7 mouse cellular contexts compared by ENCODE assay signal in the genomic region with DNA sequence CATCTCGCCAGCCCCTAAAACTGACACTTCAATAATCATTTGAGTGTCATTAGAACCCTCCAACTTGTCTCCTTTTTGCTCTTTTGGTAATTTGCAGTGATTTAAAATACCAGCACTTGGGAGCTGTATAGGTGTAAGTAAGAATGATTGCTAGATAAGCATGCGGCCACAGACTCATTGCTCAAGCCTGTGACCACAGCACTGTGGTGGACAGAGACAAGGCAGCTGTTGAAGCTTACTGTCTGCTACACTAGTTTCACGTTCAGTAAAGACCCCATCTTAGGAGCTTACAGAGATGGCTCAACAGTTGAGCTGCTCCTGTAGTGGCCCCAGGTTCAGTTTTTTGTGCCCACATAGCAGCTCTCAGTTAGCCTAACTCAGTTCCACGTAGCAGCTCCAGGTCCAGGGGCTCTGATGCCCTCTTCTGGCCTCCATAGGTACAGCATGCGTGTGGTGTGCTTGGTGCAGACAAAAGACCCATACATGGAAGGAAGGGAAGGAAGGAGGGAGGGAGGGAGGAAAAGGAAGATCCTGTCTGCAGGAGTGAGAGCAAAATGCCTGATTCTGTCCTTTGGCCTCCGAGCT. TPM values are rescaled to one million over a fixed set of nuclear protein-coding genes. Genes with fewer than 3 reads are reported as not detected.
DNase-seq lines count a peak whose midpoint lies in the region; ATAC-seq and TF ChIP-seq lines count a peak whose summit lies in the region.

No protein-coding gene starts in this region.

- H3K27ac ChIP-seq in lung, embryonic 16.5 days (ENCODE audit: low read length), result no peak overlapping the region

- H3K27me3 ChIP-seq in G1E (ENCODE audit: insufficient read depth, low read length), result no peaks in the 10 kb centered on the region
- no peaks in the 10 kb centered on the region for H3K27me3 ChIP-seq in lung, embryonic 16.5 days (ENCODE audit: control insufficient read depth, insufficient read depth, low read depth, low read length)

- no peak overlapping the region for H3K9ac ChIP-seq in lung, embryonic 16.5 days (ENCODE audit: low read length)

- peak; percentile 58; the same call in 1 of the 2 replicates for ATAC-seq in G1E (ENCODE audit: extremely low read depth, insufficient number of reproducible peaks, low FRiP score, poor library complexity, severe bottlenecking)
- ATAC-seq in lung, embryonic 16.5 days (ENCODE audit: low read depth), result peak; percentile 61; the same call in 1 of the 2 replicates

- peak; percentile 88 for TF ChIP-seq CTCF in G1E (IDR thresholded peaks at IDR 0.05; ENCODE audit: low read depth, low read length)

- H3K9me3 ChIP-seq in G1E (replicated peaks), result no peaks in the 10 kb centered on the region
- no peaks in the 10 kb centered on the region for H3K9me3 ChIP-seq in lung, embryonic 16.5 days (ENCODE audit: control insufficient read depth, low read length)

- H3K4me3 ChIP-seq in G1E (ENCODE audit: low read depth, low read length), result no peak overlapping the region
- no peak overlapping the region for H3K4me3 ChIP-seq in lung, embryonic 16.5 days (ENCODE audit: low read length)

- H3K4me1 ChIP-seq in G1E (ENCODE audit: insufficient read depth, low read depth, low read length), result no peaks in the 10 kb centered on the region; the same call in 1 of the 2 replicates
- H3K4me1 ChIP-seq in lung, embryonic 16.5 days (replicated peaks; ENCODE audit: control insufficient read depth, insufficient read depth, low read length), result no peaks in the 10 kb centered on the region

- peaks cover 95% of the 10 kb centered on the region for H3K36me3 ChIP-seq in G1E (replicated peaks)
- H3K36me3 ChIP-seq in lung, embryonic 16.5 days (ENCODE audit: control insufficient read depth, insufficient read depth, low read length), result peaks cover 32% of the 10 kb centered on the region

- DNase-seq in G1E (ENCODE audit: low spot score), result no peak
- peak; percentile 63 for DNase-seq in adrenal gland, adult 2 months
- peak; percentile 83 for DNase-seq in embryo, embryonic 10.5 days (ENCODE audit: low spot score)
- peak; percentile 25 to 56 for DNase-seq in gastrocnemius, postnatal 36 days
- peak; percentile 81 for DNase-seq in kidney, postnatal 10 days
- DNase-seq in ovary, adult 18-20 months (ENCODE audit: low spot score), result peak; percentile 19

- intact Hi-C loops in gastrocnemius, postnatal 36 days (cut with DNase I), result loop anchor here (10.0 kb wide), 1 partner anchor 223 kb away; no protein-coding TSS in a partner anchor

- 51% methylated on average over 6 of the region's 6 CpGs for WGBS in lung, embryonic 16.5 days

- no peak overlapping the region for H3K4me2 ChIP-seq in lung, embryonic 16.5 days (ENCODE audit: low read depth, low read length)

RNA-seq across cellular contexts. Expression of gene Ckb, which starts 24.0 kb away (rescaled TPM):
- total RNA-seq in G1E (2014; fragmentation: Nextera tagmentation), result 0.83 TPM in 1 of 2 replicates, not detected in the other
- total RNA-seq in G1E (2017), result 0.11 TPM in 1 of 2 replicates, not detected in the other
- polyA plus RNA-seq in G1E (2012), result not detected in 2 replicates
- 10 to 100 TPM; 30.9 to 96.5 TPM for total RNA-seq in adrenal gland, adult 2 months (2021)
- 192 and 265 TPM in 2 replicates for polyA plus RNA-seq in adrenal gland, adult 2 months (2012; rRNA removed)
- total RNA-seq in gastrocnemius, postnatal 36 days (2021), result 1 to 10 TPM; 7.9 to 8.3 TPM
- polyA plus RNA-seq in lung, embryonic 16.5 days (2015; fragmentation: Nextera tagmentation; extraction: Ambion mirVana), result 210 and 218 TPM in 2 replicates

RNA-seq across cellular contexts. Expression of gene Trmt61a, which starts 29.8 kb away (rescaled TPM):
- 11.1 and 13.3 TPM in 2 replicates for total RNA-seq in G1E (2014; fragmentation: Nextera tagmentation)
- total RNA-seq in G1E (2017), result 9.3 and 10.0 TPM in 2 replicates
- polyA plus RNA-seq in G1E (2012), result 32.5 and 39.8 TPM in 2 replicates
- total RNA-seq in adrenal gland, adult 2 months (2021), result 10 to 100 TPM; 13.7 to 15.8 TPM
- 74.9 and 79.6 TPM in 2 replicates for polyA plus RNA-seq in adrenal gland, adult 2 months (2012; rRNA removed)
- total RNA-seq in gastrocnemius, postnatal 36 days (2021), result 1 to 10 TPM; 1.8 to 4.1 TPM
- polyA plus RNA-seq in lung, embryonic 16.5 days (2015; fragmentation: Nextera tagmentation; extraction: Ambion mirVana), result 7.0 and 7.2 TPM in 2 replicates

Comparison
In these comparisons a context has a peak if more than half of its experiments do, and no peak if none do; other contexts are left out.
1. RNA of gene Ckb, which starts 24.0 kb away (total RNA-seq): 30.9 to 96.5 TPM in adrenal gland, adult 2 months and 7.9 to 8.3 TPM in gastrocnemius, postnatal 36 days; 0.11 to 0.83 TPM in G1E; every median in the first group is over 4 times any median in the second.